In the genomic region with DNA sequence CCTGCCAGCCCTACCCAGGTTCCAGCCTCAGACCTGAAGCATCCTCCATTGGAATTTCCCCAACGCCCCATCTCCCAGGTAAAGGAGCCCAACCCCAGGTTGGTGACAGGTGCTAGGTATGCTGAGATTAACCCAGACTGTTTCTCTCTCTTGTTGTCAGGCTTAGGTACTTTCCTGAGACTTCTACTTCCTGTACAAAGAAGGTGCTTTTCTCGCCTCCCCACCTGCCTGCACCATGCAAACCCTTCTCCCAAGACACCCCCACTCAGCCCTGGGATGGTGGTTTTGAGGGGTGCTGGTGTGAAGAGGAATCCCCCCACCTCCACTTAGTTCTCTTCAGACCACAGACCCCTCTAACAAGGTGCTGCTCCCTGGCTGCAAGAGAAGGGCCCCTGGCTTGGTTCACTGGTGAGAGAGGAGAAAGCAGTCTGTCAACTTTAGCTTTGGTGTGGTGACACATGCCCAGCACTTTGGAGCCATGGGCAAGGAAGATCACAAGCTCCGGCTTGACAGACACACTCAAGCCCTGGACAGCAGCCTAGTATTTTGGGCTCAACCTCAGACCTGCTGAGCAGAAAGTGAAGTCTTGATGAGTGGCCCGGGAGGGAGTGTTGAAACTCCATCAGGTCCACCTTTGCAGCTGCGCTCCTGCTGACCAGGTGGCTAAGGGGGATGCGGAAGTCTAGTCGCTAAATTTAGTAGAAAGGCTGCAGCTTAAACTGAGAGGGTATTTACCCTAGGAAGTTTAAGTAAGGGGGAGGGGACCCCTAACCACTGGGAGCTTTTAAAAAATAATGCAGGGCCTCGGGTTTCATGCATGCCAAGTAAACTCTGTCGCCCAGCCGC, we compare ENCODE assay signal across 9 mouse cellular contexts. TPM values are rescaled to one million over a fixed set of nuclear protein-coding genes. Genes with fewer than 3 reads are reported as not detected.
DNase-seq lines count a peak whose midpoint lies in the region; ATAC-seq and TF ChIP-seq lines count a peak whose summit lies in the region.
"Had no signal": no experiment of that assay in that cellular context is flagged by ENCODE, and none has a peak within 500 bp of the region (broad histone marks: within the 10 kb centered on the region; RNA-seq: fewer than 3 reads in every experiment).

No protein-coding gene starts in this region.

- H3K36me3 ChIP-seq in heart, adult 2 months (ENCODE audit: control insufficient read depth, insufficient read depth, low read length): peaks cover 22% of the 10 kb centered on the region
- peaks cover 32% of the 10 kb centered on the region for H3K36me3 ChIP-seq in neural tube, embryonic 13.5 days

- 24% methylated on average over 10 of the region's 10 CpGs for WGBS in heart, adult 2 months
- WGBS in neural tube, embryonic 13.5 days: 66% methylated on average over 10 of the region's 10 CpGs

- intact Hi-C loops in heart, adult 2 months (cut with DNase I): no loop called here
- intact Hi-C loops in heart, postnatal 25 days (cut with DNase I): loop anchor here (1.0 kb wide), 1 partner anchor 12 kb away; no protein-coding TSS in a partner anchor

- H3K27ac ChIP-seq in heart, adult 2 months: peak overlapping the region; percentile 96
- H3K27ac ChIP-seq in neural tube, embryonic 13.5 days (replicated peaks): 0 out of 2 replicates have a peak overlapping the region, but pooled peaks have one; percentile 81

- peak overlapping the region; percentile 79 for H3K9ac ChIP-seq in heart, adult 2 months (ENCODE audit: low read depth, low read length)
- H3K9ac ChIP-seq in neural tube, embryonic 13.5 days: 0 out of 2 replicates have a peak overlapping the region, but pooled peaks have one; percentile 36

- peak overlapping the region; percentile 31; the same call in 1 of the 2 replicates for H3K4me3 ChIP-seq in heart, adult 2 months
- H3K4me3 ChIP-seq in neural tube, embryonic 13.5 days: no peak overlapping the region
- H3K4me3 ChIP-seq: myocyte had no signal

- TF ChIP-seq CTCF in heart, adult 2 months (IDR thresholded peaks at IDR 0.05): 0 out of 2 replicates have a peak, but pooled peaks have one; percentile 4

- peaks cover 54% of the 10 kb centered on the region for H3K4me1 ChIP-seq in heart, adult 2 months (ENCODE audit: control insufficient read depth, insufficient read depth, low read length)
- peaks cover 44% of the 10 kb centered on the region for H3K4me1 ChIP-seq in neural tube, embryonic 13.5 days (replicated peaks)

- TF ChIP-seq EP300 in heart, adult 2 months (IDR thresholded peaks at IDR 0.05; ENCODE audit: insufficient read depth, low read depth, low read length): peak; percentile 95

- H3K4me2 ChIP-seq in neural tube, embryonic 13.5 days: 0 out of 2 replicates have a peak overlapping the region, but pooled peaks have one; percentile 16

- DNase-seq in heart, adult 2 months: peak; percentile 60 to 73
- no peak for DNase-seq in heart, postnatal 25 days (ENCODE audit: low spot score)
- peak; percentile 76 for DNase-seq in adipocyte (ENCODE audit: low spot score)
- no peak for DNase-seq in left cerebral cortex, adult 8-10 months (ENCODE audit: low spot score in 2 of 2)
- no peak for DNase-seq in testis, postnatal 14 days (ENCODE audit: low spot score)
- DNase-seq in kidney, postnatal 25 days: no peak

- TF ChIP-seq POLR2A in heart, adult 2 months (IDR thresholded peaks at IDR 0.05; ENCODE audit: insufficient read depth, low read depth, low read length): peak; percentile 30; the same call in 1 of the 2 replicates

- ATAC-seq in inflammation-experienced regulatory T-cells, adult 6 months: peak; percentile 59
- ATAC-seq in neural tube, embryonic 13.5 days (ENCODE audit: low read depth): no peak

- H3K9me3 ChIP-seq in neural tube, embryonic 13.5 days: no peaks in the 10 kb centered on the region

- H3K27me3 ChIP-seq in heart, adult 2 months (ENCODE audit: control insufficient read depth, insufficient read depth, low read length): no peaks in the 10 kb centered on the region
- no peaks in the 10 kb centered on the region for H3K27me3 ChIP-seq in neural tube, embryonic 13.5 days

- H3K79me2 ChIP-seq in heart, adult 2 months (replicated peaks; ENCODE audit: control insufficient read depth, insufficient read depth, low read length): peaks cover 4% of the 10 kb centered on the region; the same call in 1 of the 2 replicates

RNA-seq across cellular contexts. Expression of a gene that starts 14.5 kb away (rescaled TPM):
- total RNA-seq in heart, adult 2 months (2021): 100 to 1,000 TPM; 134 to 139 TPM
- polyA plus RNA-seq in heart, adult 2 months (2012; rRNA removed): 39.1 and 64.4 TPM in 2 replicates
- total RNA-seq in heart, postnatal 25 days (2021): 100 to 1,000 TPM; 128 to 152 TPM
- 10 to 100 TPM; 50.5 to 86.1 (median 61.6) TPM for polyA plus RNA-seq in inflammation-experienced regulatory T-cells, adult 6 months (2017; shearing (Covaris generic))
- 57.1 and 58.8 TPM in 2 replicates for polyA plus RNA-seq in neural tube, embryonic 13.5 days (2015; fragmentation: Nextera tagmentation; extraction: Ambion mirVana)
- total RNA-seq in left cerebral cortex, adult 8-10 months (2022): 10 to 100 TPM; 47.2 to 59.6 (median 54.3) TPM

RNA-seq across cellular contexts. Expression of a gene that starts 14.6 kb away (rescaled TPM):
- 10 to 100 TPM; 39.2 to 51.4 TPM for total RNA-seq in heart, adult 2 months (2021)
- polyA plus RNA-seq in heart, adult 2 months (2012; rRNA removed): 36.2 and 46.2 TPM in 2 replicates
- total RNA-seq in heart, postnatal 25 days (2021): 10 to 100 TPM; 52.6 to 64.6 TPM
- 1 to 10 TPM; 2.0 to 4.6 (median 2.2) TPM for polyA plus RNA-seq in inflammation-experienced regulatory T-cells, adult 6 months (2017; shearing (Covaris generic))
- polyA plus RNA-seq in neural tube, embryonic 13.5 days (2015; fragmentation: Nextera tagmentation; extraction: Ambion mirVana): 0.71 and 1.4 TPM in 2 replicates
- 10 to 100 TPM in 3 of 4 experiments, 1 to 10 TPM in 1; 9.4 to 12.9 (median 11.4) TPM for total RNA-seq in left cerebral cortex, adult 8-10 months (2022)

RNA-seq across cellular contexts. Expression of a gene that starts 48.3 kb away (rescaled TPM):
- total RNA-seq in heart, adult 2 months (2021): 10 to 100 TPM; 71.5 to 77.7 TPM
- polyA plus RNA-seq in heart, adult 2 months (2012; rRNA removed): 17.4 and 28.3 TPM in 2 replicates
- total RNA-seq in heart, postnatal 25 days (2021): 10 to 100 TPM; 67.4 to 72.2 TPM
- 10 to 100 TPM; 68.7 to 89.9 (median 76.3) TPM for polyA plus RNA-seq in inflammation-experienced regulatory T-cells, adult 6 months (2017; shearing (Covaris generic))
- polyA plus RNA-seq in neural tube, embryonic 13.5 days (2015; fragmentation: Nextera tagmentation; extraction: Ambion mirVana): 96.1 and 104 TPM in 2 replicates
- total RNA-seq in left cerebral cortex, adult 8-10 months (2022): 100 to 1,000 TPM; 322 to 333 (median 327) TPM

Comparison
In these comparisons a context has a peak if more than half of its experiments do, and no peak if none do; other contexts are left out.
1. DNase-seq: peak in heart, adult 2 months (2 of 2) and adipocyte (single experiment); none in heart, postnatal 25 days (single experiment), left cerebral cortex, adult 8-10 months (0 of 2), testis, postnatal 14 days (single experiment) and kidney, postnatal 25 days (0 of 2).
2. RNA of a gene that starts 48.3 kb away (total RNA-seq): 322 to 333 TPM in left cerebral cortex, adult 8-10 months; 71.5 to 77.7 TPM in heart, adult 2 months and 67.4 to 72.2 TPM in heart, postnatal 25 days; every median in the first group is over 4 times any median in the second.